Mouse (Mus musculus): ENCODE data around the gene Fut1. TPM values are rescaled to one million over a fixed set of nuclear protein-coding genes. Genes with fewer than 3 reads are reported as not detected.

Fut1 gene
- total and polyA plus RNA-seq, 2 experiments, result 0.15 TPM; not detected in 1

DNA sequence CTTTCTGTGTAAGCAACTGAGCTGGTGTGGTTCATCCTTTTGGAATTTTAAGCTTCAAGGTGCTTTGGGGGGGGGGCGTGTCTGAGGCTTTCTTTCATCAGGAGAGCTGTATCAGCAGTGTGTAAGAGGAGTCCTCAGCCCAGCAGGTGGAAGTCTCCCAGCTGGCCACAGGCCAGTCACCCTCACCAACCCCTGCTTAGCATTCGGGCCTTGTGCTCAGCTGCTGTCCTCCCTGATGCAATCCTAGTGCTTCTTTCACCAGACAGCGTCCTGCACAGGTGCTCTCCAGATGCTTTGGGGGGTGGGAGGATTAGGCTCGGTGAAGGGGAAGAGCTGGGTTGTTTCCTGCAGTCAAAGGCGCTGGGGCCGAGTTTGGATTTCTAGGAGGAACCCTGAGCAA, 812 bp upstream of the Fut1 start:
- H3K9ac ChIP-seq (ENCODE audit: low read depth, low read length), result no peak overlapping the region
- H3K27me3 ChIP-seq (ENCODE audit: control insufficient read depth, insufficient read depth, low read length), result no peaks in the 10 kb centered on the region
- H3K27ac ChIP-seq (replicated peaks; ENCODE audit: insufficient read depth, low read depth, low read length), result no peak overlapping the region; the same call in 1 of the 2 replicates
- no peaks in the 10 kb centered on the region for H3K36me3 ChIP-seq (ENCODE audit: control insufficient read depth, insufficient read depth, low read length)
- no peaks in the 10 kb centered on the region for H3K79me2 ChIP-seq (ENCODE audit: control insufficient read depth, insufficient read depth, low read length)
- peak; percentile 84 for DNase-seq (ENCODE audit: extremely low read depth, low read depth, low spot score)
- H3K4me3 ChIP-seq (ENCODE audit: insufficient read depth, low read depth, low read length), result no peak overlapping the region
- no peak for TF ChIP-seq POLR2A (IDR thresholded peaks at IDR 0.05; ENCODE audit: extremely low read depth, insufficient read depth, low read length)
- TF ChIP-seq CTCF (IDR thresholded peaks at IDR 0.05; ENCODE audit: low read depth, low read length), result no peak
- H3K4me1 ChIP-seq (ENCODE audit: control insufficient read depth, insufficient read depth, low read length), result peaks cover 10% of the 10 kb centered on the region
- 34% methylated on average over 6 of the region's 6 CpGs for WGBS

DNA sequence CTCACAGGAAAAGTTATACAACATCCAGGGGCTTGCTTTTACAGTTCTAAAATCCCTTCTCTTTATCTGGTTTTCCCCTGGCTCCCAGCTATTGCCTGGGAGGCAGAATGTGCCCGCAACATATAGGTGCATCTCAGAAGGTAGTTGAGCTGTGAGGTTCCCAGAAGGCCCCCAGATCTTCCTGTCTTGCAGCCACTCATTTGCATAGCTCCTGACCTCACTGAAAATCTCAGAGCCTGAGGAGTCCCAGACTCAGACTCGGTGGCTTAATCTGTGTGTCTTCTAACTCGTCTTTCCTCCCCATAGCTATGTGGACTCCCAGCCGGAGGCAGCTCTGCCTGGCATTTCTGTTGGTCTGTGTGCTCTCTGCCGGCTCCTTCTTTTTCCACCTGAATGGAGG, 1.2 kb downstream of the Fut1 start:
- Histone ChIP-seq H3K27ac (replicated peaks; ENCODE audit: insufficient read depth, low read depth, low read length) (no peak overlapping the region), H3K79me2 (ENCODE audit: control insufficient read depth, insufficient read depth, low read length) (no peaks in the 10 kb centered on the region), H3K4me3 (ENCODE audit: insufficient read depth, low read depth, low read length) (no peak overlapping the region), H3K27me3 (ENCODE audit: control insufficient read depth, insufficient read depth, low read length) (no peaks in the 10 kb centered on the region), H3K4me1 (ENCODE audit: control insufficient read depth, insufficient read depth, low read length) (peaks cover 10% of the 10 kb centered on the region), H3K36me3 (ENCODE audit: control insufficient read depth, insufficient read depth, low read length) (no peaks in the 10 kb centered on the region), H3K9ac (ENCODE audit: low read depth, low read length) (no peak overlapping the region)
- WGBS, result 91% methylated on average over 5 of the region's 5 CpGs
- TF ChIP-seq CTCF (IDR thresholded peaks at IDR 0.05; ENCODE audit: low read depth, low read length), result no peak
- no peak for TF ChIP-seq POLR2A (IDR thresholded peaks at IDR 0.05; ENCODE audit: extremely low read depth, insufficient read depth, low read length)
- no peak for DNase-seq (ENCODE audit: extremely low read depth, low read depth, low spot score)

DNA sequence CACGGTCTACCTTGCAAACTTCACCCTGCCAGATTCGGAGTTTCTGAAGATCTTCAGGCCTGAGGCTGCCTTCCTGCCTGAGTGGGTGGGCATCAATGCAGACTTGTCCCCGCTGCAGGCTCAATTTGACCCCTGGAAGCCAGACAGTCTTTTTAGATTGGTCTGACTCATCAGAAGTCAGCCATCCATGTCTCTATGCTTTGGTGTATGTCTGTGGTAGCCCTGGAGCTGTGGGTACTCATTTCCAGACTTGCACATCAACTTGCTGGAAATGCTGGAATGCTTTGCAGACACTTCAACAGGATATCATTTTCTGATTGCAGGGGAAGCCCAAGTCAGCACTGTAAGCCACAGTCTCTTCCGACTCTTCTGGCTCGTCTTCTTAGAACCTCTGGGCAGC, 2.5 kb downstream of the Fut1 start:
- no peak overlapping the region for H3K9ac ChIP-seq (ENCODE audit: low read depth, low read length)
- H3K27me3 ChIP-seq (ENCODE audit: control insufficient read depth, insufficient read depth, low read length), result no peaks in the 10 kb centered on the region
- no peak for DNase-seq (ENCODE audit: extremely low read depth, low read depth, low spot score)
- H3K4me1 ChIP-seq (ENCODE audit: control insufficient read depth, insufficient read depth, low read length), result peaks cover 8% of the 10 kb centered on the region
- 84% methylated on average over 5 of the region's 5 CpGs for WGBS
- TF ChIP-seq POLR2A (IDR thresholded peaks at IDR 0.05; ENCODE audit: extremely low read depth, insufficient read depth, low read length), result no peak
- no peak for TF ChIP-seq CTCF (IDR thresholded peaks at IDR 0.05; ENCODE audit: low read depth, low read length)
- no peak overlapping the region for H3K27ac ChIP-seq (replicated peaks; ENCODE audit: insufficient read depth, low read depth, low read length)
- H3K4me3 ChIP-seq (ENCODE audit: insufficient read depth, low read depth, low read length), result no peak overlapping the region
- no peaks in the 10 kb centered on the region for H3K79me2 ChIP-seq (ENCODE audit: control insufficient read depth, insufficient read depth, low read length)
- no peaks in the 10 kb centered on the region for H3K36me3 ChIP-seq (ENCODE audit: control insufficient read depth, insufficient read depth, low read length)

DNA sequence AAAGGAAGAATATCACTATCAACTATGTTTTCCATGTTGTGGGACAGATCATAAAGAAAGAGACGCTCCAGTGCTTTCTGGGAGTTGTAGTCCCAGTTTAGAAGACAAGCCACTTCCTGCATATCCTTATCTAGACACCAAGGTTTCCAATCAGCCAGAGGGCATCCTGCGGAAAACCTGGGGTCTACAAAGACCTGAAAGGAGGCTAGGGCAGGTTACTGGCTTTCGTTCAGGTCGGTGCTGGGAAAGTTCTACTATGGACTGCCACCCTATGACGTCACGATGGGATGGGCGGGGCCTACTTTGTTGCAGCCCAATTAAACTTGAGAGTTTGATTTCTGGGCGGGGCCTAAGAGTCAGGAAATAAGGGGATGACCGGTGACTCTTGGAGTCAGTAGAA, 4.4 kb downstream of the Fut1 start, which contains the start of gene Izumo1:
Gene Izumo1 (plus strand): TSS at position 369 of the 400 bp plus-strand sequence.
- 32% methylated on average over 9 of the region's 9 CpGs for WGBS
- H3K36me3 ChIP-seq (ENCODE audit: control insufficient read depth, insufficient read depth, low read length), result no peaks in the 10 kb centered on the region
- H3K4me3 ChIP-seq (ENCODE audit: insufficient read depth, low read depth, low read length), result no peak within 1 kb of the TSS
- no peak for DNase-seq (ENCODE audit: extremely low read depth, low read depth, low spot score)
- TF ChIP-seq POLR2A (IDR thresholded peaks at IDR 0.05; ENCODE audit: extremely low read depth, insufficient read depth, low read length) (no peak), CTCF (IDR thresholded peaks at IDR 0.05; ENCODE audit: low read depth, low read length) (no peak)
- no peaks in the 10 kb centered on the region for H3K27me3 ChIP-seq (ENCODE audit: control insufficient read depth, insufficient read depth, low read length)
- no peak within 1 kb of the TSS for H3K27ac ChIP-seq (replicated peaks; ENCODE audit: insufficient read depth, low read depth, low read length)
- H3K79me2 ChIP-seq (ENCODE audit: control insufficient read depth, insufficient read depth, low read length), result no peaks in the 10 kb centered on the region
- no peaks in the 10 kb centered on the region; the same call in 1 of the 2 replicates for H3K4me1 ChIP-seq (ENCODE audit: control insufficient read depth, insufficient read depth, low read length)
- no peak within 1 kb of the TSS for H3K9ac ChIP-seq (ENCODE audit: low read depth, low read length)

DNA sequence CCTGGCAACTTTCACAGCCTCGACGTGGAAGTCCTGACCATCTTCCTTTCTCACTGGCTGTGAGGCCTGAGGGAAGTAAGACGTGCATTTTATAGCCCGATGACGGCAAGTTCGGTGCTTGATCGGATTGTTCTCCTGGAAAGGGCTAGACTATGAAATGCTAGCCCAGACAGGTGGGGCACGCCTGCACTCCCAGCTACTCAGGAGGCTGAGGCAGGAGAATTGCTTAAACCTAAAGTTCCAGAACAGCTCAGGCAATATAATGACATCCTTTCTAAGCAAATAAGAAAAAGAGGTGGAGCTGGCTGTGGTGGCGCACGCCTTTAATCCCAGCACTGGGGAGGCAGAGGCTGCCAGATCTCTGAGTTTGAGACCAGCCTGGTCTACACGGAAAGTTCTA, 6.4 kb downstream of the Fut1 start:
- Histone ChIP-seq H3K79me2 (ENCODE audit: control insufficient read depth, insufficient read depth, low read length) (no peaks in the 10 kb centered on the region), H3K36me3 (ENCODE audit: control insufficient read depth, insufficient read depth, low read length) (no peaks in the 10 kb centered on the region), H3K4me1 (ENCODE audit: control insufficient read depth, insufficient read depth, low read length) (no peaks in the 10 kb centered on the region), H3K27me3 (ENCODE audit: control insufficient read depth, insufficient read depth, low read length) (no peaks in the 10 kb centered on the region), H3K4me3 (ENCODE audit: insufficient read depth, low read depth, low read length) (no peak overlapping the region), H3K27ac (replicated peaks; ENCODE audit: insufficient read depth, low read depth, low read length) (no peak overlapping the region), H3K9ac (ENCODE audit: low read depth, low read length) (no peak overlapping the region)
- peak; percentile 21 for DNase-seq (ENCODE audit: extremely low read depth, low read depth, low spot score)
- 95% methylated on average over 11 of the region's 11 CpGs for WGBS
- TF ChIP-seq CTCF (IDR thresholded peaks at IDR 0.05; ENCODE audit: low read depth, low read length) (no peak), POLR2A (IDR thresholded peaks at IDR 0.05; ENCODE audit: extremely low read depth, insufficient read depth, low read length) (no peak)

DNA sequence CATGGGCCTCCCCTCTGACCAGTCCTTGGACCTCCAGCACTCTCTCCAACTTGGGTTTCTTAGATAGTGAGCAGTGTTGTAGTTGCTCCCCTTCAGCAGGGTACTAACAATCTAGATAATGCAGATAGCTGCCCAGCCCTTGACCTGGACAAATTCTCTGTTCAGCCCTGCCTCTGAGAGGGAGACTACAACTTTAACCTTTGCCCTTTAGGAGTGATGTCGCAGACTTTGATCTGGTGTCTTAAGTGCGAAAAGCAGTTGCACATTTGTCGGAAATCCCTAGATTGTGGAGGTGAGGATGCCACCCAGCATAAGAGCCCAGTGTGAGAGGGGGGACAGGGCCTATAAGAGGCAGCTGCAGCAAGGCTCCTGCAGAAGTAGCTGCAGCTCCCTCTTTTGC, 7.6 kb downstream of the Fut1 start:
- Histone ChIP-seq H3K27me3 (ENCODE audit: control insufficient read depth, insufficient read depth, low read length) (no peaks in the 10 kb centered on the region), H3K4me1 (ENCODE audit: control insufficient read depth, insufficient read depth, low read length) (no peaks in the 10 kb centered on the region), H3K27ac (replicated peaks; ENCODE audit: insufficient read depth, low read depth, low read length) (no peak overlapping the region), H3K79me2 (ENCODE audit: control insufficient read depth, insufficient read depth, low read length) (no peaks in the 10 kb centered on the region), H3K9ac (ENCODE audit: low read depth, low read length) (no peak overlapping the region), H3K4me3 (ENCODE audit: insufficient read depth, low read depth, low read length) (no peak overlapping the region), H3K36me3 (ENCODE audit: control insufficient read depth, insufficient read depth, low read length) (no peaks in the 10 kb centered on the region)
- WGBS, result 89% methylated on average over 3 of the region's 3 CpGs
- no peak for DNase-seq (ENCODE audit: extremely low read depth, low read depth, low spot score)
- TF ChIP-seq POLR2A (IDR thresholded peaks at IDR 0.05; ENCODE audit: extremely low read depth, insufficient read depth, low read length) (no peak), CTCF (IDR thresholded peaks at IDR 0.05; ENCODE audit: low read depth, low read length) (no peak)

Measured in liver, adult 2 months (tissue).